Mouse (Mus musculus): ENCODE results near the gene Tbc1d25.

The Tbc1d25 gene

DNA sequence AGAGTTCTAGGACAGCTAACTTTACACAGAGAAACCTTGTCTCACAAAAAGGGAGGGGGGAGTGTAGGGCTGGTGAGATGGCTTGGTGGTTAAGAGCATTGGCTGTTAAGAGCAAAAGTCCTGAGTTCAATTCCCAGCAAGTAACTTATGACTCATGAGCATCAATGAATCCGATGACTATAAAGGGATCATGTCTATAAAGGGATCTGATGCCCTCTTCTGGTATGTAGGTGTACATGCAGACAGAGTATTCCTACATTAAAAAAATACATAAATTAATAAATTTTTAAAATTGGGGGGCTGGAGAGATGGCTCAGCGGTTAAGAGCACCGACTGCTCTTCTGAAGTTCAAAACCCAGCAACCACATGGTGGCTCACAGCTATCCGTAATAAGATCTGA is 60.7 kb downstream of the Tbc1d25 start:
- ATAC-seq (ENCODE audit: insufficient number of reproducible peaks, low FRiP score, low TSS enrichment), result no peak

DNA sequence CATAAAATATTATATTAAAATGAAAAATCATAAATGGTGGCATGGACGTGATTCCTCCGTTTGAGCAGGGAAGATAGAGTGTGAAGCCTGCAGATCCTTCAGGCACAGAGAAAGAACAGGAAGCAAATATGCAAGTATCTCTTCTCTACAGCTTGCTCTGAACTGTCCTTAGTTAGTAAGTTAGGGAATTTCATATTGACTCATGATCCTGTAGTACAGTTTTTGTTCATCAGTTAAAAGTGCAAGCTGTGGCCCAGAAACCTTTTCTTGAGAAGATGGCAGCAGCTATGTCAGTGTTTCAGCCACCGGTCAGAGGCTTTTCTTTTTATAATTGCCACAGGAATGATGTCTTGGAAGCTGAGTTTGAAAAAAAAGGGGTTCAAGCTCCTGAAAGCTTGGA is 71.0 kb downstream of the Tbc1d25 start:
- ATAC-seq (ENCODE audit: insufficient number of reproducible peaks, low FRiP score, low TSS enrichment), result no peak
